Mouse (Mus musculus) hematopoietic stem cell, adult 5-6 weeks (primary cell): ENCODE measurements around the gene D630045J12Rik. TPM values are rescaled to one million over a fixed set of nuclear protein-coding genes. Genes with fewer than 3 reads are reported as not detected.

ENCODE experiments used
- ATAC-seq, 2 experiments: fragments of 125-278 bp in 1 of 2; replicated peaks in 1 of 2; 2 replicates each; pipeline ENCODE4 v1.8.0; 2016 to 2017; ENCODE audit warnings: inconsistent platforms in 2 of 2, mild to moderate bottlenecking in 2 of 2, moderate number of reproducible peaks in 2 of 2, low read depth in 1 of 2, moderate TSS enrichment in 1 of 2; ENCODE audit not compliant: low FRiP score in 2 of 2, poor library complexity in 2 of 2, severe bottlenecking in 2 of 2, insufficient read depth in 1 of 2, low TSS enrichment in 1 of 2
- total RNA-seq: library from RNA; stranded (forward); fragments of 172-1452, 232-1000 nt; gene quantifications from 2 replicates; pipeline ENCODE4 v1.2.3, GENCODE M21; 2017

D630045J12Rik gene
- total RNA-seq, 1 experiment from 2014 or later: 2.7 TPM

DNA sequence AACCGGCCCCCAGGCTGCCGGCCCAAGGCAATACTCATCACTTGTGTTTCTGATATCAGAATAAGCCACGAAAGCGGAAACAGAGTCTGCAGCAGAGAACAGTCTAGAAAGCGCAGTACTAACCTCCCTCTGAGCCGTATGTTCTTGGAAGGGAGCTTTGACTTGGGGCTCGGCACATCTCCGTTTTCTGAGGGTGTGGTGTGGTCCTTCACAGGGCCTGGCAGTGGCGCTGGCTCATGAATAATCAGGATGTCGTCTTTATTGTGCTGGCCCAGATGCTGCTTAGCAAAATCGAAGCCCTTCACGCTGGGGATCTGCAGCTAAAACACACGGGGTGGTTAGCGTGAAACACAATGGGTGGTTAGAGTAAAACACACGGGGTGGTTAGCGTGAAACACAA lies 95.9 kb downstream of the D630045J12Rik start:
- no peak for ATAC-seq

GRCm38 (mm10) chr6:38156204-38156603 lies 97.6 kb downstream of the D630045J12Rik start:
- no peak for ATAC-seq

DNA sequence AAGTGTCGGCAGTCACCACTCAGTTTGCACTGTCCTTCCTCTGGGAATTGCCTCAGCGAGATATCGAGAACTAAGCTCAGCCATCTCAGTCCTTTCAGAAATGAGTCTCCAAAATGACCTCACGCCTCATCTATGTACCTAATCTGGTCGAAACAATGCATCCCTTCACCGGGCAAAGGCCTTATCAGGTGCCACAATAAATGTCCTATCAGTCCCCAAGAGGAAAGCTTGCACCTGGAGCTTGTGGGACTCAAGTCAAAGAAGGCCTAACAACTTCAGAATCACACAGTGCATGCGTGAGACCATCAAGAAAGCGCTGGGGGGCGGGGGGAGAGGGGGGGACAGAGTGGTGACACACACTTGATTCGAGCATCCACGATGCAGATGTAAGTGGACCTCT lies 101.5 kb downstream of the D630045J12Rik start:
- no peak for ATAC-seq

DNA sequence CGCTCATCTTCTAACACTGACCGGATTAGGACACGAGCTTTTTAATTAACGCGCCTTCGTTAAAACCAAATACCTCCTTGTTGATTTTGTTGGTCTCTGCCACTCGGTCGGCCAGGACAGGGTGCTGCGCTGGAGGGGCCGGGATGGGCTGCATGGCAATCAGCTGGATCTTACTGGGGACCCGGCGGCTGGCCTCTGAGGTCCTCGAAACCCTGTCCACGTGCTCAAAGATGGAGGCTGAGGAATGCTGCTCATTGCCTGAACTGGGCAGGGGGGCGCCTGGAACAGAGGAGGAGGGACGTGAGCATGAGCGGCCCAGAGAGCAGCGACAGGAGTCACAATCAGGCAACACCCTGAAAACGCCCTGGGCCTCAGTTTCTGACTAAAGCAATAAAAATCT lies 104.3 kb downstream of the D630045J12Rik start:
- no peak for ATAC-seq

DNA sequence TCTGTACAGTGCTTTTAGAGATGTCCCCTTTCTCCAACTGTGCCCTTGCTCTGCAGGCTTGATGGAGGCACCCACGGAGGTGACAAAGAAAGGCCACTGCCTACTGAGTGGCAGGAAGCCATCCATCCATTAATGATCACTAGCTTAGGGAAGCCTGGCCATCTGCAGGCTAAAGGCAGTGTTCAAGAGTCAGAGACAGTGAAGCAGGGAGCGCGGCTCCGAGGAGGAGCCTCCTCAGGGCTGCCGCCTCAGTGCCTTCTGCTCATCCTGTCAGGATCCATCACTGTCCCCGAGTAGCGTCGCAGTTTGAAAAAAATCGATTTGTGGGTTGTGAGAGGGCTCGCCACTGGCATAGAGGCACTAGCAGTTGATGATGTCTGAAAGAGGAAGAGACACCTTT lies 105.2 kb downstream of the D630045J12Rik start:
- ATAC-seq: no peak

GRCm38 (mm10) chr6:38147301-38147700 lies 106.5 kb downstream of the D630045J12Rik start:
- ATAC-seq: no peak

- no peak for ATAC-seq
These were observed 108.2 kb downstream of the D630045J12Rik start for GRCm38 (mm10) chr6:38145463-38146065.

- ATAC-seq: no peak
These were observed 109.4 kb downstream of the D630045J12Rik start for GRCm38 (mm10) chr6:38144161-38144998.

GRCm38 (mm10) chr6:38140402-38140801 lies 113.4 kb downstream of the D630045J12Rik start:
- no peak for ATAC-seq

DNA sequence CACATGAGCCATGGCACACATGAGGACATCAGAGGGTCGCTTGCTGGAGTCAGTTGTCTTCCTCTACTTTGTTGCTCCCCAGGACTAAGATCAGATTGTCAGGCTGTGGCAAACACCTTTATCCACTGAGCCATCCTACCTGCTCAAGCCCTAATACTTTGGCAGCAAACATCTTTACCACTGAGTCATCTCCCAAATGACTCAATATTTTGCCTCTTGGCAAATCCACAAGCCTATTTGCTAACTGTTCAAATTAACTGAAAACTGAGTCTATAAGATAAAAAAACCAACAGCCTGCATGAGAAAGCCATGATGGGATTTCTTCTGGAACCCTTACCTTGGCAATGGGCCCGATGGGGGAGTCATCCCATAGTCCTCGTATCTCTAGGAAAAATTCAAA lies 114.7 kb downstream of the D630045J12Rik start:
- ATAC-seq: no peak

DNA sequence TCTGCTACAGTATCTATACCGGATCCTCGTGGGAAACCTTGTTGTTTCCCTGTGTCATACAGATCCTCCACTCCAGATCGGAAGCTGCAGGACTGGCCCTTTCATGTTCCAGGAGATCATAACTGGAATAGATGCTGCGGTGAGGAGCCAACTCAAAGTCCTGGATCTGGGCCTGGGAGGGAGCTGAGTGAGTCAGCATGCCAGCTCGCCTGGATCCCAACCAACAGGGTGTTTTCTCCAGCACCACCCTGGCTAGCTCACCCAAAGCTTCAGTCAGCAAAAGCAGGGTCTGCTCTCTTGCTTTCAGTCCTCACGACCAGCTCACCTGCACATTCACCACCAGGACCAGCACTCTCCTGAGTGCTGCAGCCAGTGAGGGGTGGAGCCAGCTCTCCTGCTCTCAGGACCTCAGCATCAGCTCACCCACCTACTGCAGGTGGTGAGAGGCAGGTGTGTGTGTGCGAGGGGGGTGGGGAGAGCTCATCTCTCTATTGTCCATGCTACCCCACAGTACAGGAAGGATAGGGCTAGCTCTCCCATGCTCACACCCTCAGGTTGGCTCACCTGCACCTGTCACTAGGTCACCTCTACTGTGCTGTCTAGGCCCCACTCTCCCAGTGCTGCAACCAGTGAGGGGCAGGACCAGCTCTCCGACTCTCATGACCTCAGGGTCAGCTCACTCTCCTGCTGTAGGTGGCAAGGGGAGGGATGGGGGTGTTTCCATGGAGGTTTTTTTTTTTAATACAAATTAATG lies 118.8 kb downstream of the D630045J12Rik start:
- no peak for ATAC-seq

DNA sequence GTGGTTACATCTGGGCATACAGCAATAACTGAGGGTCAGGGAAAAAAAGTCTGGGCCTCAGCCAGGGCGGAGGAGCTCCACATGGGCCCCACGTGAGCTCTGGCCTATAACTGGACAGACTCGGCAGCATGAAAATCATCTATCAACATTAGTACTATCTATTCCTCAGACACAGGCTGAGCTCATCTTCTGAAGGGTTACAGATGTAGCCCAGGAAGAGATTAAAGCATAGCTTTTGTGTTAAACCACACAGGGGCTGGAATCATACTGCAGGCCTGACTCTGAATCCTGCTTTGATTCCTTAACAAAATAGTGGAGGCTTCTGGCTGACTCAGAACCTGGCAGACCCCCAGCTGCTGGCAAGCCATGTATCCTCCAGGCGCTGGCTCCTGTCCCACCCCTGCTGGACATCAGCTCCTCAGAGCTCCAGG lies 122.0 kb downstream of the D630045J12Rik start:
- no peak for ATAC-seq

DNA sequence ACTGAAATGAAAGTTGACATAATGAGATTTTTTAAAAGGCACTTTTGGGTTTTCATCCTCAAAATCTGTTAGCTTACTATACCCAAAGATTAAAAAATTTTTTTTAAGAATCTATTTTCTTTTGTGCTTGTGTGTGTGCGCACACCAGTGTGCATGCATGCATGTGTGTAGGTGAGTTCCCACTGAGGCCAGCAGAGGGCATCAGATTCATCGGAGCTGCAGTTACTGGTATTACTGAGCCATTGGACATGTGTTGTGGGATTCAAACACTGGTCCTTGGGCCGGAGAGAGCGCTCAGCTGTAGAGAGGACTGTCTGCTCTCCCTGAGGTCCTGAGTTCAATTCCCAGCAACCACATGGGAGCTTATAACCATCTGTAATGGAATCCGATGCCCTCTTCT lies 123.9 kb downstream of the D630045J12Rik start:
- ATAC-seq: no peak

DNA sequence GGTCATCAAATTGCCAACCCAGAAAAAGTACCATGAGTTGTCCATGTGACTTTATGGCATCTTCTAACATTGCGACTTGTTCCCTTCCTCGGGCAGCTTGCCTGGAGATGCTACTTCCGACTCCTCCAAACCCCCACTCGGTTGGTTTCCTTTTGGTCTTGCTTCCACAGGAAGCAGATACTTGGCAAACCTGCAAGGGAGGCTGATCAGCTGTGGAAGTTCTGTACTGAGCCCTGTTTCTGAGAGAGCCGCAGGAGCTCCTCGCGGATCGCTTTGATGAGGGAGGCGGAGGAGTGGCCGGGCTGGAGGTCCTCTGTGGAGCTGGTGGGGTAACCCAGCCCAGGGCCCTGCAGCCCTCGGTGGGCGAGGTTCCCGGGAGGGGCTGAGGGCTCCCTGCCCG lies 125.7 kb downstream of the D630045J12Rik start:
- no peak for ATAC-seq

- ATAC-seq: no peak
These were observed 128.3 kb downstream of the D630045J12Rik start for GRCm38 (mm10) chr6:38125462-38125861.

DNA sequence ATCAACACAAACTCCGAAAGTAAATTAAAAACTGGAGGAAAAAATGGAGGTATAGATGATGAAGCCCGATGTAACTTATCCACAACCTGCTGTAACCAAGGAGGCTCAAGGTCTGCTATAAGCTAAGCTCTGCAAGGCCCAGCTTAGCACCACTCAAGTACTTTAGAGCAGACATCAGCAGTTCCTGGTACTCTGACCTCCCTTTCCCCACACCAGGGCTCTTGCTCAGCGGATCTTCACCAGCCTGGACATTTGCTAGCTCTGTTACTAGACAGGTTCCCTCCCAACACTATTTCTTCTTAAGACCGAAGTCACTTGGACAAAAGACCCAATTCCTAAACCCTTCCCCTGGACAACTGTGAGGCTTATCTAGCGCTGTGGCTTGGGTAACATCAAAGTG lies 128.9 kb downstream of the D630045J12Rik start:
- no peak for ATAC-seq

DNA sequence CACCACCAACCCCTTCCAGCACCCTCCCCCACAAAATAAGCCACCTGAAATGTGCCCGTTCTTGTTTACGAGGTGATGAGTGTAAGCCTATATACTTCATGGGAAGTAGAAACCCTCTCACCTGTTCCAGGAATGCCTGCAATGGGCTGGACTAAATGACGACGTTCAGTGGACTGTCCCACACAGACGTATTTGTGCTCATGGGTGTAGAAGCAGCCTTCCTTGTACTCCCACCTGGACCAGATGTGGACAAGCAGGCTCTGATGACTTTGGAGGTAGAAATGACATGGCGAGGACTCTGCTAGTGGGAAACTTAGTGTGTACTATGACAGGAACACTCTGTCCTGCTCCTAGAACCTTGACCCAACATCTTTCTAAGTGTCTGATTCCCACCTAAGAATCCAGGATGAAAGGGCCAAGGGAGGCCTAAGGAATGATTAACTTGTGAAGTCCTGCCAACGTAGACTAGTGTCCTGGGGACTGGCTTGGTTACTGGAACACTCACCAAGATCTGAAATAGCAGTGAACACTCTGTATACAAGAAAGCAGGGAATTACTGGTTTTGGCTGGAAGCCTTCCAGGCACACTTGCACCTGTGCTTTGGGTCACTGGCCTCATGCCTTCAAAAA lies 129.5 kb downstream of the D630045J12Rik start, which contains the start of gene Atp6v0a4:
TSS of gene Atp6v0a4 (minus strand) at position 380 of the 629 bp plus-strand sequence.
- no peak for ATAC-seq
